Mouse (Mus musculus) kidney, adult 2 months (tissue): ENCODE measurements around the gene Cdh13. TPM values are rescaled to one million over a fixed set of nuclear protein-coding genes. Genes with fewer than 3 reads are reported as not detected.
"Not testable (repeated sequence)": the region's sequence is repeated elsewhere in the genome, so short reads cannot be mapped to it uniquely, and the experiment has no call there.

Experiments used
- DNase-seq: peaks from one replicate; pipeline ENCODE4 v3.0.0; 2021
- H3K27ac ChIP-seq: fragments of 200-500 bp; 2 replicates; pipeline ENCODE4 v1.5.1; 2012; ENCODE audit warnings: low read depth, low read length, control low read depth, inconsistent platforms; ENCODE audit not compliant: insufficient read depth
- H3K27me3 ChIP-seq: fragments of 200-500 bp; replicated peaks from 2 replicates; pipeline ENCODE4 v1.6.1; 2012; ENCODE audit warnings: mild to moderate bottlenecking, moderate library complexity, low read length, inconsistent platforms; ENCODE audit not compliant: control insufficient read depth, insufficient read depth
- H3K36me3 ChIP-seq: fragments of 200-500 bp; 2 replicates; pipeline ENCODE4 v1.6.1; 2012; ENCODE audit warnings: mild to moderate bottlenecking, moderate library complexity, low read length, inconsistent platforms; ENCODE audit not compliant: control insufficient read depth, insufficient read depth
- H3K4me1 ChIP-seq: fragments of 200-500 bp; 2 replicates; pipeline ENCODE4 v1.6.1; 2011; ENCODE audit warnings: low read length; ENCODE audit not compliant: control insufficient read depth, insufficient read depth
- H3K4me3 ChIP-seq: fragments of 200-500 bp; 2 replicates; pipeline ENCODE4 v1.5.1; 2011; ENCODE audit warnings: mild to moderate bottlenecking, low read depth, low read length, control low read depth; ENCODE audit not compliant: insufficient read depth
- CTCF ChIP-seq: fragments of 200-500 bp; conservative IDR thresholded peaks from 2 replicates; pipeline ENCODE4 v1.5.1; 2011; ENCODE audit warnings: low read depth, mild to moderate bottlenecking, control low read depth, low read length, moderate library complexity, mixed read lengths; ENCODE audit not compliant: insufficient read depth, insufficient read length
- POLR2A ChIP-seq: fragments of 200-500 bp; IDR thresholded peaks from one replicate; pipeline ENCODE4 v1.6.1; 2011; ENCODE audit warnings: low read depth, low read length, control low read depth
- WGBS: fragments of 180-500 bp; shearing (Covaris S2); methylation state at CpG from one replicate; pipeline ENCODE4 v1.1.7; 2018; 5-methylcytosine and 5-hydroxymethylcytosine counted together
- polyA plus RNA-seq: library from polyadenylated mRNA; depleted of rRNA; stranded (reverse); fragments of >200 nt; gene quantifications from 2 replicates; pipeline ENCODE4 v1.2.3, GENCODE M21; 2012

Cdh13 gene
- polyA plus RNA-seq, 1 experiment: 11.6 TPM

DNA sequence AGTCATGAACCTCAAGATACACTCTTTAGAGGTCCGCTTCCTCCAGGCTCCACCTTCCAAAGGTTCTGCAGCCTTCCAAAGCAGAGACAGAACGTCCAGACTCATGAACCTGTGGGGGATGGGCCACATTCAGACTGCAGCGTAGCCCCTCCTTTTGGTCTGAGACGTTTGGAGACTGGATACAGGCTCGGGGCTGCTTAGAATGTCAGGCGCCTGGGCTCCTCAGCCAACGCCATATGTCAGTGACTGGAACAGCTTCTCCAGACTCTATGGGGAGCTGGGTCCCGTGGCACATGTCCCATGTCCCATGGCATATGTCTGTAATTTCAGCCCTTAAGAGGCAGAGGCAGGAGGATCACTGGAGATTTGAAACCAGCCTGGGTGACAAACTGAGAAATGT is 989.4 kb downstream of the Cdh13 start:
- no peaks in the 10 kb centered on the region for H3K36me3 ChIP-seq
- no peak overlapping the region for H3K27ac ChIP-seq
- H3K27me3 ChIP-seq: no peaks in the 10 kb centered on the region
- H3K4me3 ChIP-seq: no peak overlapping the region
- TF ChIP-seq CTCF: no peak
- no peak for TF ChIP-seq POLR2A
- H3K4me1 ChIP-seq: no peaks in the 10 kb centered on the region
- 61% methylated on average over 8 of the region's 8 CpGs for WGBS
- DNase-seq: no peak

DNA sequence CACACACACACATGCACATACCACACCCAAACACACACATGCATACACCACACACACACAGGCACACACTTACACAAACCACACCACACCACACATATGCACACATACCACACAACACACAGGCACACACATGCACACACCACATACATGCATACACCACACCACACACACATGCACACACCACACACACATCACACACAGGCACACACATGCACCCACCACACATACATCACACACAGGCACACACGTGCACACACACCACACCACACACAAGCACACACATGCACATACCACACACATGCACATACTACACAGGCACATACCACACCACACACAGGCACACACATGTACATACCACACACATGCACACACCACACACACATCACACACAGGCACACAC is 991.9 kb downstream of the Cdh13 start:
- 96% methylated on average over 1 of the region's 1 CpGs for WGBS
- H3K36me3 ChIP-seq: no peaks in the 10 kb centered on the region
- no peak overlapping the region for H3K4me3 ChIP-seq
- no peak overlapping the region for H3K27ac ChIP-seq
- no peak for DNase-seq
- no peaks in the 10 kb centered on the region for H3K27me3 ChIP-seq
- no peaks in the 10 kb centered on the region for H3K4me1 ChIP-seq
- TF ChIP-seq POLR2A: no peak
- no peak for TF ChIP-seq CTCF

DNA sequence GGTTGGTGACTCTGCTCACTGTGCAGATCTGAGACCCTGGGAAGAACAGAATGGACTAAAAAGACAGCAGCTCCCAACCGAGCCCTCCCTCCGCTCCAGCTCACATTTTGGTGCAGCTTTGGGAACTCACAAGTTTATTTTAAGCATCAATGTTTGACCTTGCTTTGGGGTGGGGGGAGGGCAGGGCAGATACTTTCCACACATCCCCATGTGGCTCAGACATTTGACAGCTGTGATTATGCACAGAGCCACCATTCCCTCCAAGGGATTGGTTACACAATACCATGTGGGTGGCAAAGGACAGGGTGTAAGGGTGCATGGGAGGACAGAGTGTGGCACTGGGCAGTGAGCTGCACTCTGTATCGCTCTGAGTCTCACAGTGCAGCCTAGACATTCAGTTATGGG is 993.5 kb downstream of the Cdh13 start:
- H3K4me1 ChIP-seq: no peaks in the 10 kb centered on the region
- TF ChIP-seq CTCF: no peak
- 56% methylated on average over 3 of the region's 3 CpGs for WGBS
- no peaks in the 10 kb centered on the region for H3K27me3 ChIP-seq
- DNase-seq: no peak
- H3K27ac ChIP-seq: no peak overlapping the region
- H3K36me3 ChIP-seq: no peaks in the 10 kb centered on the region
- no peak overlapping the region for H3K4me3 ChIP-seq

DNA sequence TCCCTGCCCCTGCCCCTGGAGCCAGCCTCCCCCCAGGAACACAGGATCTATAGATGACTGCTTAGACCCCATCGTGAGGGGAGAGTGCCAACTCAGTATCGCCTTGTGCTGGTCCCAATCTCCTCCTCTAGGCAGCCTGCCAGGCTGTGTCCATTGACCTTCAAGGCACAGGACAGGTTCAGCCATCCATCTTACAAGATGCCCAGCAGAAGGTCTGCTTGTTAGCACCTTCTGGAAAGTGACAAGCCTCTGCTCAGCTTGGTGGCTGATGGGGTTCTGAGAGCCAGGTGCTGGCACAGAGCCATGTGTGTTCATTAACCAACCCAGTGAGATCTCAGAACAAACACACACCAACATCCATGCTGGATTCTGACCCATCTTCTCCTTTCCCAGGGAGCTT is 998.2 kb downstream of the Cdh13 start:
- WGBS: 45% methylated on average over 2 of the region's 2 CpGs

DNA sequence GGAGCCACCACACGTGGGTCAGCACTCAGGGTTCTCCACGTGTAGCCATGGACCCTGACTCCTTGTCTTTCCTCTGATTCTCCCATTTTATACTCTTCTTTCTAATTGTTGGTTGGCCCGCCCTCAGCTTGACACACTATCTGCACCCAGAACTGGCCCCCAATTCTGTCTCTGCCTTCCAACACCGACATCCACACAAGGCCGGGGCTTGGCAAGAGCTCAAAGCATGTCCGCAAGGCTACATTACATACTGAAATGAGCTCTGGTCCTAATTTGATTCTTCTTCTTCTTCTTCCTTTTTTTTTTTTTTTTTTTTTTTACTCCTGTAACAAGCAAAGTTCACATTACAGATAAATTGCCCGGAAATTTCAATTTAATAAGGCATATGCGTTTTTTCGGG is 1001.0 kb downstream of the Cdh13 start:
- Histone ChIP-seq H3K36me3 (no peaks in the 10 kb centered on the region), H3K4me1 (no peaks in the 10 kb centered on the region), H3K27ac (no peak overlapping the region), H3K27me3 (no peaks in the 10 kb centered on the region), H3K4me3 (no peak overlapping the region)
- 75% methylated on average over 9 of the region's 9 CpGs for WGBS
- no peak for DNase-seq
- TF ChIP-seq POLR2A (no peak), CTCF (no peak)

More for the DNA sequence above, 998.2 kb downstream of the Cdh13 start:
- Histone ChIP-seq H3K36me3 (no peaks in the 10 kb centered on the region), H3K27me3 (no peaks in the 10 kb centered on the region), H3K4me1 (no peaks in the 10 kb centered on the region), H3K27ac (no peak overlapping the region), H3K4me3 (no peak overlapping the region)
- peak; percentile 13 for DNase-seq
- no peak for TF ChIP-seq CTCF
- TF ChIP-seq POLR2A: no peak

- TF ChIP-seq CTCF (no peak), POLR2A (no peak)
- no peak for DNase-seq
- Histone ChIP-seq H3K36me3 (no peaks in the 10 kb centered on the region), H3K4me3 (no peak overlapping the region), H3K27me3 (no peaks in the 10 kb centered on the region), H3K27ac (no peak overlapping the region), H3K4me1 (no peaks in the 10 kb centered on the region)
- 77% methylated on average over 4 of the region's 4 CpGs for WGBS
Observed at GRCm38 (mm10) chr8:119284920-119285319, 1001.4 kb downstream of the Cdh13 start.

GRCm38 (mm10) chr8:119295477-119295876 is 1011.9 kb downstream of the Cdh13 start:
- 65% methylated on average over 13 of the region's 13 CpGs for WGBS
- H3K4me1 ChIP-seq: no peaks in the 10 kb centered on the region
- H3K27me3 ChIP-seq: no peaks in the 10 kb centered on the region
- no peak for DNase-seq
- H3K36me3 ChIP-seq: no peaks in the 10 kb centered on the region
- TF ChIP-seq CTCF: no peak
- no peak for TF ChIP-seq POLR2A
- H3K27ac ChIP-seq: no peak overlapping the region
- H3K4me3 ChIP-seq: no peak overlapping the region

- 39% methylated on average over 3 of the region's 3 CpGs for WGBS
- DNase-seq: peak; percentile 39
- not testable (repeated sequence) for H3K36me3 ChIP-seq, H3K4me3 ChIP-seq, H3K27me3 ChIP-seq, H3K4me1 ChIP-seq, H3K27ac ChIP-seq
- TF ChIP-seq CTCF: peak; percentile 75
Observed at GRCm38 (mm10) chr8:119297752-119298151, 1014.2 kb downstream of the Cdh13 start.
